Mouse (Mus musculus) liver, embryonic 14.5 days (tissue): Measurements from ENCODE around the gene Cd40lg.

Experiments used
- CTCF ChIP-seq: IDR thresholded peaks from 2 replicates; pipeline ENCODE4 v1.5.1; 2016; ENCODE audit warnings: antibody characterized with exemption, low read depth, control low read depth
- EP300 ChIP-seq: IDR thresholded peaks from 2 replicates; pipeline ENCODE4 v1.6.1; 2016; ENCODE audit warnings: antibody characterized with exemption, low read depth

DNA sequence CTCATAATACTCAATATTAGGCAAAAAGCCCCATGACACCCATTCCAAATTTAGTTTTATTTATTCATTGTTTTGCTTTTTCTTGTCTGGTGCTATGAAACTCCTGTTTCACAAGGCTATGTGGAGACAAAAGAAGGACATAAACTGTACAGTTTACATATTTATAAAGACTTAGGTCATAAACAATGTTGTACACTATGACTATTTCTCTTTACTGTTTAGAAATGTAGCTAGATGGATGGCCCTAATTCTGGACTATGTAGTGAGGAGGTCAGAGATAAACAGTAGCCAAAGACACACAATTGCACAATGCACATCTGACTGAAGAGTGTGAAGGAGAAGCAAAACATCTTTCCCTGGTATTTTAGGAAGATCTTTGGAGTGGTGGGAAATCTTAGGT, 40.7 kb upstream of the Cd40lg start:
- TF ChIP-seq CTCF (no peak), EP300 (no peak)
